Mouse (Mus musculus): ENCODE measurements around the gene Ctns.

Gene Ctns

GRCm38 (mm10) chr11:73198603-73199229, at the start of gene Ctns:
Gene Ctns, minus strand, starts transcription at chr11:73199042.
- DNase-seq (ENCODE audit: low spot score), result no peak

- DNase-seq (ENCODE audit: low spot score), result no peak
Observed at GRCm38 (mm10) chr11:73242777-73243176, 43.9 kb upstream of the Ctns start.

- DNase-seq (ENCODE audit: low spot score), result no peak
Observed at GRCm38 (mm10) chr11:73242199-73242598, 43.4 kb upstream of the Ctns start.

GRCm38 (mm10) chr11:73236731-73237130, 37.9 kb upstream of the Ctns start:
- no peak for DNase-seq (ENCODE audit: low spot score)

- peak; percentile 24 for DNase-seq (ENCODE audit: low spot score)
Observed at GRCm38 (mm10) chr11:73235990-73236701, 37.3 kb upstream of the Ctns start.

- DNase-seq (ENCODE audit: low spot score), result no peak
Observed at GRCm38 (mm10) chr11:73233992-73234391, 35.1 kb upstream of the Ctns start, which contains the start of gene Trpv1. Gene Trpv1, plus strand, starts transcription at chr11:73234292.

- DNase-seq (ENCODE audit: low spot score), result no peak
Observed at GRCm38 (mm10) chr11:73232513-73232912, 33.7 kb upstream of the Ctns start.

GRCm38 (mm10) chr11:73230081-73230480, 31.2 kb upstream of the Ctns start:
- no peak for DNase-seq (ENCODE audit: low spot score)

- no peak for DNase-seq (ENCODE audit: low spot score)
Observed at GRCm38 (mm10) chr11:73228881-73229280, 30.0 kb upstream of the Ctns start.

- DNase-seq (ENCODE audit: low spot score), result no peak
Observed at GRCm38 (mm10) chr11:73225856-73226255, 27.0 kb upstream of the Ctns start.

- no peak for DNase-seq (ENCODE audit: low spot score)
Observed at GRCm38 (mm10) chr11:73223966-73224365, 25.1 kb upstream of the Ctns start.

GRCm38 (mm10) chr11:73222846-73223245, 24.0 kb upstream of the Ctns start:
- DNase-seq (ENCODE audit: low spot score), result no peak

GRCm38 (mm10) chr11:73220651-73221050, 21.8 kb upstream of the Ctns start:
- DNase-seq (ENCODE audit: low spot score), result no peak

GRCm38 (mm10) chr11:73219671-73220070, 20.8 kb upstream of the Ctns start:
- no peak for DNase-seq (ENCODE audit: low spot score)

- no peak for DNase-seq (ENCODE audit: low spot score)
Observed at GRCm38 (mm10) chr11:73213956-73214355, 15.1 kb upstream of the Ctns start.

GRCm38 (mm10) chr11:73207621-73208020, 8.8 kb upstream of the Ctns start:
- no peak for DNase-seq (ENCODE audit: low spot score)

- DNase-seq (ENCODE audit: low spot score), result no peak
Observed at GRCm38 (mm10) chr11:73205194-73205593, 6.4 kb upstream of the Ctns start.

GRCm38 (mm10) chr11:73203895-73204294, 5.1 kb upstream of the Ctns start:
- DNase-seq (ENCODE audit: low spot score), result no peak

- DNase-seq (ENCODE audit: low spot score), result no peak
Observed at GRCm38 (mm10) chr11:73201597-73201996, 2.8 kb upstream of the Ctns start.

- no peak for DNase-seq (ENCODE audit: low spot score)
Observed at GRCm38 (mm10) chr11:73201021-73201420, 2.2 kb upstream of the Ctns start.

- no peak for DNase-seq (ENCODE audit: low spot score)
Observed at GRCm38 (mm10) chr11:73199879-73200278, 1.0 kb upstream of the Ctns start.

GRCm38 (mm10) chr11:73199230-73199712, 429 bp upstream of the Ctns start, which contains the start of gene Shpk:
Gene Shpk, plus strand, starts transcription at chr11:73199460.
- DNase-seq (ENCODE audit: low spot score), result peak; percentile 77

- no peak for DNase-seq (ENCODE audit: low spot score)
Observed at GRCm38 (mm10) chr11:73198190-73198589, 652 bp downstream of the Ctns start.

Measured in ovary, postnatal 10 days (tissue).